Mouse (Mus musculus): ENCODE data around the gene B3gat1. TPM values are rescaled to one million over a fixed set of nuclear protein-coding genes. Genes with fewer than 3 reads are reported as not detected.

The B3gat1 gene
- polyA plus RNA-seq, 1 experiment from 2014 or later: 26.0 TPM

DNA sequence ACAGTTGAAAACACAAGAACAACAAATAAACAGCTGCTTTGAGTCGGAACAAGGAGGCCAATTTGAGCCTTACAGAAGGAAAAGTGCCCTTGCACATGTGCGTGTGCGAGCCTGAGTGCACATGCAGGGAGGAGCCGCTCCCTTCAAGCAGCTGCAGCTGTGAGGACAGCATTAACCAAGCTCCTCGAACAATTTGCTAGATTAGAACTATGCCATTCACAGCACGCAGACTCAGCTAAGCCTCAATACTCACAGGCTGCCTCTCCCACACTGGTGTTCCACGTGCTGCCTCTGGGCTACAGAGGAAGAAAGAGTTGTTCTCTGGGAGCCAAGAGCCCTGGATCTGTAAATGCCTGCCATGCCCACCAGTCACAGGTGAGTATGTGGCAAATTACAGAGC lies 11.8 kb upstream of the B3gat1 start:
- ATAC-seq (peak; percentile 87), DNase-seq (ENCODE audit: low spot score) (peak; percentile 75)
- Histone ChIP-seq H3K9ac (ENCODE audit: low read length) (no peak overlapping the region), H3K4me2 (ENCODE audit: low read length) (no peak overlapping the region), H3K36me3 (ENCODE audit: control insufficient read depth, insufficient read depth, low read length) (no peaks in the 10 kb centered on the region), H3K4me3 (ENCODE audit: low read depth, low read length) (no peak overlapping the region), H3K9me3 (replicated peaks; ENCODE audit: control insufficient read depth, low read length) (no peaks in the 10 kb centered on the region), H3K4me1 (ENCODE audit: control insufficient read depth, insufficient read depth, low read length) (no peaks in the 10 kb centered on the region), H3K27ac (ENCODE audit: low read depth, low read length) (no peak overlapping the region), H3K27me3 (replicated peaks; ENCODE audit: control insufficient read depth, insufficient read depth, low read length) (no peaks in the 10 kb centered on the region)
- WGBS: 41% methylated on average over 7 of the region's 7 CpGs

DNA sequence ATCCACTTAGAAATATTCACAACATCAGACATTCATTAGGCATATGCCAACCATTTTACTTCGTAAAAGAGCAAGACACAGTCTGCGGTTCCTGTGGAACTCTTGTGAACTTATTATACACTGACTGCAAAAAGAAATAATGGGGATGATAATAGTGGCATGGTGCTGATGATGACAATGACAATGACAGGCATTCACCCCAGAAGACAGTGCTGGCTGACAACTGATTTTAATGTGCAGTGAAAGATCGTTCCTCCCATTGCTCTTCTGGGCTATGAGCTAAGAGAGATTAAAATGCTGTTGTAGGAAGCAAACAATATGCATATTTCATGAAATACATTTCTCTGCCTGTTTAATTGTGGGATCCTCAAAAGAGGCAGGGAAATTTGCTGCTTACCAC lies 7.8 kb upstream of the B3gat1 start:
- no peak for ATAC-seq
- no peak overlapping the region for H3K4me2 ChIP-seq (ENCODE audit: low read length)
- H3K9me3 ChIP-seq (replicated peaks; ENCODE audit: control insufficient read depth, low read length): no peaks in the 10 kb centered on the region
- DNase-seq (ENCODE audit: low spot score): no peak
- no peak overlapping the region for H3K9ac ChIP-seq (ENCODE audit: low read length)
- WGBS: 83% methylated on average over 3 of the region's 3 CpGs
- no peak overlapping the region for H3K27ac ChIP-seq (ENCODE audit: low read depth, low read length)
- no peaks in the 10 kb centered on the region for H3K27me3 ChIP-seq (replicated peaks; ENCODE audit: control insufficient read depth, insufficient read depth, low read length)
- H3K4me1 ChIP-seq (ENCODE audit: control insufficient read depth, insufficient read depth, low read length): no peaks in the 10 kb centered on the region
- H3K4me3 ChIP-seq (ENCODE audit: low read depth, low read length): no peak overlapping the region
- no peaks in the 10 kb centered on the region for H3K36me3 ChIP-seq (ENCODE audit: control insufficient read depth, insufficient read depth, low read length)

DNA sequence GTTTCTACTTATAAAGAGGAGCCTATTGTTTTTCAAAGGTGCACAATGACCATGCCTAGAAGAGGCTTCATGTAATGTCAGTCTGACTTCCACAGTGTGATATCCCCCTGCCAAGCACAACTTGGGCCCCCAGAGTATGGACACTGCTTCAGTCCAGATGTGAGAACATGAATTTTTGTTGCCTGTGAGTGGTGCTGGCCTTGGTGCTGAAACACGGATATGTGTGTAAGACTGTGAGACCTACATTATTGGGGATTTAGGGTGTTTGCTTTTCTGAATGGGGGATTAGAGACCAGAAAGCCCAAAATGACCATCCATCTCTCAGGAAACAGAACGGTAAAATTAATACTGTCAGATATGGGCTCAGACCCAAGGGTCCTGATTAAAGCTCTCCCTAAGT lies 6.1 kb upstream of the B3gat1 start:
- H3K9ac ChIP-seq (ENCODE audit: low read length): no peak overlapping the region
- H3K9me3 ChIP-seq (replicated peaks; ENCODE audit: control insufficient read depth, low read length): no peaks in the 10 kb centered on the region
- H3K4me1 ChIP-seq (ENCODE audit: control insufficient read depth, insufficient read depth, low read length): no peaks in the 10 kb centered on the region
- no peak overlapping the region for H3K4me2 ChIP-seq (ENCODE audit: low read length)
- H3K36me3 ChIP-seq (ENCODE audit: control insufficient read depth, insufficient read depth, low read length): no peaks in the 10 kb centered on the region
- no peak for ATAC-seq
- no peak overlapping the region for H3K27ac ChIP-seq (ENCODE audit: low read depth, low read length)
- no peak overlapping the region for H3K4me3 ChIP-seq (ENCODE audit: low read depth, low read length)
- 73% methylated on average over 2 of the region's 2 CpGs for WGBS
- DNase-seq (ENCODE audit: low spot score): no peak
- H3K27me3 ChIP-seq (replicated peaks; ENCODE audit: control insufficient read depth, insufficient read depth, low read length): no peaks in the 10 kb centered on the region

DNA sequence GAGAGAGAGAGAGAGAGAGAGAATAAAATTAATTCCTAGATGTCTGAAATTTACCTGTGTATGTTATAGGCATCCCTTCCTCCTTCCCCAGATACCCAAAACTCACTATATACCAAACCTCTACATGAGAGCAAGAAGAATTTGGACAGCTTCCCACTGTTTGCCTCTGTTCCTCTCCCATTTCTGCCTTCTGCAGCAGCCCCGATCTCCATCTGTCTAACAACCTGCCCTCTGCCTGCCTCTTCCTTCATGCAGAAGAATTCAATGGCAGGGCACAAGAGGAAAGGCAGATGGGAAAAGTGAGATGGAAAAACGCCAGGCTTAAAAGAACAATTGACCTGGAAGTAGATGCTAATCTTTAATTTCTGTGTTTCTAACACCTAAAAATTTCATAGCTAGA lies 5.0 kb upstream of the B3gat1 start:
- DNase-seq (ENCODE audit: low spot score) (peak; percentile 58), ATAC-seq (no peak)
- 62% methylated on average over 2 of the region's 2 CpGs for WGBS
- Histone ChIP-seq H3K27me3 (replicated peaks; ENCODE audit: control insufficient read depth, insufficient read depth, low read length) (no peaks in the 10 kb centered on the region), H3K9ac (ENCODE audit: low read length) (no peak overlapping the region), H3K9me3 (replicated peaks; ENCODE audit: control insufficient read depth, low read length) (no peaks in the 10 kb centered on the region), H3K4me3 (ENCODE audit: low read depth, low read length) (no peak overlapping the region), H3K4me2 (ENCODE audit: low read length) (no peak overlapping the region), H3K27ac (ENCODE audit: low read depth, low read length) (no peak overlapping the region), H3K36me3 (ENCODE audit: control insufficient read depth, insufficient read depth, low read length) (no peaks in the 10 kb centered on the region), H3K4me1 (ENCODE audit: control insufficient read depth, insufficient read depth, low read length) (no peaks in the 10 kb centered on the region)

DNA sequence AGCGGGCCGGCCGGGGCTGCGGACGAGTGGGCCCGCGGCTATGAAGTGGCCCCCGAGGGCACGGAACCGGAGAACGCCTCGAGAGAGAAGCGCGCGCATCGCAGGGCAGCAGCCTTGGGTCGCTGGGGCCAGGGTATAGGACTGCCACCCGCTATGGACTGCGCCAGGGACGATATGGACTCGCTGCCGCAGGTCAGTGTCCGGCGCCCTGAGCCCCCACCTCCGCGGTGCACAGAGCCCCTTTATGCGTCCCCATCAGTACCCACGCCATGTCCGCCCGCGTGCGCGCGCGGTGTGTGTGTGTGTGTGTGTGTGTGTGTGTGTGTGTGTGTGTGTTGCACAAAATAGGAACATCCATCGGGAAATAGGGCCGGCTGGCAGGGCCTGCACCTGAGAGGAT lies 458 bp downstream of the B3gat1 start:
- no peaks in the 10 kb centered on the region; the same call in 1 of the 2 replicates for H3K36me3 ChIP-seq (ENCODE audit: control insufficient read depth, insufficient read depth, low read length)
- DNase-seq (ENCODE audit: low spot score) (peak; percentile 47), ATAC-seq (peak; percentile 43)
- peaks cover 25% of the 10 kb centered on the region for H3K4me1 ChIP-seq (ENCODE audit: control insufficient read depth, insufficient read depth, low read length)
- H3K9me3 ChIP-seq (replicated peaks; ENCODE audit: control insufficient read depth, low read length): no peaks in the 10 kb centered on the region
- 0% methylated on average over 34 of the region's 37 CpGs for WGBS
- H3K4me3 ChIP-seq (ENCODE audit: low read depth, low read length): peak overlapping the region; percentile 84
- peak overlapping the region; percentile 98 for H3K9ac ChIP-seq (ENCODE audit: low read length)
- H3K4me2 ChIP-seq (ENCODE audit: low read length): peak overlapping the region; percentile 83
- H3K27ac ChIP-seq (ENCODE audit: low read depth, low read length): peak overlapping the region; percentile 88
- H3K27me3 ChIP-seq (replicated peaks; ENCODE audit: control insufficient read depth, insufficient read depth, low read length): no peaks in the 10 kb centered on the region

DNA sequence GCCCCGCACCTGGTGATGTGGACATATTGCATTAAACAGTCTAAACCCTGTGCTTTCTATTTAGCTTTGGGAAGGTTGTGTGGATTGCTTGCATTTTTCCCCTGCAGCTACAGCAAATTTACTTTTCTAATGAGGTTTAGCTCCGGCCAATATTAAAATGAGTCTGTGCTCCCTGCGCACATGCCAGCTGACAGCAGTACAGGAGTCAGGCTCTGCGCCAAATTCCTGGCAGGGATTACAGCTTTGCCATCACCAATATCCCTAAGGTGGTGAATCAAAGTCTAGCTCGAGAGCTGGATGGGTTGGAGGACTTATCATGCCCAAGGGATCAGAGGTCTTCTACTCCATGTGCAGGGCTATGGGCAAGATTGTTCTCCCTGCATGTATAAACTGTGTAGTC lies 3.6 kb downstream of the B3gat1 start:
- Histone ChIP-seq H3K9ac (ENCODE audit: low read length) (no peak overlapping the region), H3K4me3 (ENCODE audit: low read depth, low read length) (no peak overlapping the region), H3K27me3 (replicated peaks; ENCODE audit: control insufficient read depth, insufficient read depth, low read length) (no peaks in the 10 kb centered on the region), H3K36me3 (ENCODE audit: control insufficient read depth, insufficient read depth, low read length) (no peaks in the 10 kb centered on the region; the same call in 1 of the 2 replicates), H3K27ac (ENCODE audit: low read depth, low read length) (no peak overlapping the region), H3K4me2 (ENCODE audit: low read length) (peak overlapping the region; percentile 23; the same call in 1 of the 2 replicates), H3K4me1 (ENCODE audit: control insufficient read depth, insufficient read depth, low read length) (peaks cover 25% of the 10 kb centered on the region), H3K9me3 (replicated peaks; ENCODE audit: control insufficient read depth, low read length) (no peaks in the 10 kb centered on the region)
- ATAC-seq: no peak
- DNase-seq (ENCODE audit: low spot score): peak; percentile 70
- WGBS: 37% methylated on average over 5 of the region's 5 CpGs

DNA sequence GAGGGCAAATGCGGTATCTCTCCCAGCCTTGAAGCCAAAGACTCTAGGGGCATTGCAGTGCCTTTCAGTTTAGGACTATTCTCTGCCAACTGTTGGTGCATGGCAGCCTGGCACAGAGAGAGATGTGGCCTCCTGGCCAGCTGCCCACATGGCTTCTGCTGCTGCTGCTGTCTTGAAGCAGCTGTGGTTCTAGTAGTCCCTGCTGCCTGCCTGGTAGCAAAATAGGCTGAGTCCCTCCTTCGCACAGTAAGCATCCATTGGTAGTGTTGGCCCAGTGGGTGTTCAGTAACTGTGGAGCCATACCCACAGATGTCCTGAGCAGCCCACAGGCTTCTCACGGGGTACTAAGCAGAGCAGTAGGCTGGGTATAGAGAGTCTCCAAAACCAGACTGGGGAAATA lies 9.3 kb downstream of the B3gat1 start:
- Histone ChIP-seq H3K27me3 (replicated peaks; ENCODE audit: control insufficient read depth, insufficient read depth, low read length) (no peaks in the 10 kb centered on the region), H3K9ac (ENCODE audit: low read length) (no peak overlapping the region), H3K9me3 (replicated peaks; ENCODE audit: control insufficient read depth, low read length) (no peaks in the 10 kb centered on the region), H3K36me3 (ENCODE audit: control insufficient read depth, insufficient read depth, low read length) (no peaks in the 10 kb centered on the region; the same call in 1 of the 2 replicates), H3K4me3 (ENCODE audit: low read depth, low read length) (no peak overlapping the region), H3K27ac (ENCODE audit: low read depth, low read length) (no peak overlapping the region), H3K4me1 (ENCODE audit: control insufficient read depth, insufficient read depth, low read length) (no peaks in the 10 kb centered on the region; the same call in 1 of the 2 replicates), H3K4me2 (ENCODE audit: low read length) (no peak overlapping the region)
- ATAC-seq: no peak
- WGBS: 90% methylated on average over 3 of the region's 3 CpGs
- peak; percentile 22 for DNase-seq (ENCODE audit: low spot score)

DNA sequence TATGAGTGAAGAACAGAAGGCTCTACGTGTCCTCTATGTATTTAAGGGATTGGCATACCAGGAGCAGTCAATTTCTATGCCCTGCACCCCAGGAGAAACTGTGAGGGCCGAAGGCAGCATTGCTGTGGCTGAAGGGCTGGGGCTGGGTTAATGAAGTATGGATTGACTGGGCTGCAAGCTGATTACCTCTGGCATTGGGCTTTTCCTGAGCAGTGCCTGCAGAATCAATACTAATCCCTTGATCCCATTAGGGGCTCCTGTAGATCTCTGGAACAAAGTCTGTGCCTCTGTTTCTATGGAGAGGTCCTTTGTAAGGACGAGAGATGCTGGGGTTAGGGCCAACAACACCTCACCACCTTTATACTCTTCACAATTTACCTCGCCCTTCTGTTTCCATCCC lies 13.6 kb downstream of the B3gat1 start:
- DNase-seq (ENCODE audit: low spot score) (no peak), ATAC-seq (no peak)
- no peaks in the 10 kb centered on the region for H3K4me1 ChIP-seq (ENCODE audit: control insufficient read depth, insufficient read depth, low read length)
- no peak overlapping the region for H3K4me2 ChIP-seq (ENCODE audit: low read length)
- 3% methylated on average over 4 of the region's 4 CpGs for WGBS
- peaks cover under 1% of the 10 kb centered on the region; the same call in 1 of the 2 replicates for H3K36me3 ChIP-seq (ENCODE audit: control insufficient read depth, insufficient read depth, low read length)
- H3K27me3 ChIP-seq (replicated peaks; ENCODE audit: control insufficient read depth, insufficient read depth, low read length): no peaks in the 10 kb centered on the region
- no peak overlapping the region for H3K27ac ChIP-seq (ENCODE audit: low read depth, low read length)
- no peak overlapping the region for H3K9ac ChIP-seq (ENCODE audit: low read length)
- H3K9me3 ChIP-seq (replicated peaks; ENCODE audit: control insufficient read depth, low read length): no peaks in the 10 kb centered on the region
- H3K4me3 ChIP-seq (ENCODE audit: low read depth, low read length): no peak overlapping the region

DNA sequence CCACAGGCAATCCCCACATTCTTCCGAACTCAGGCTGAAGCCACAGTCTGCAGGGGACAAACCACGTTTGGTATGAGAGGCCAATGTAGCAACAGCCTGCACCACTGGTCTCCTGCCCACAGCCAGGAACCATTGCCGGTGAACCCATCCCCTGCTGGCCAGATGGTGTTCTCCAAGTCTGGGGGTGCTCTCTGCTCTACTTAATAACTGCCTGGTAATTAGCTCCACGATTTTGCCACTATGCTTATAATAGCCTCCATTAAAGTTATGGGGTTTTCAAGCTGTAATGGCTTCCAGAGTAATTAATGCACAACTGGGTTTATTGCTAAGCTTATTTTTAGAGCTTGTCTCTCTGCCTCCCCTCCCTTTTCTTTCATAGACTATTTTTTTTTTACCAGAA lies 15.4 kb downstream of the B3gat1 start:
- ATAC-seq (no peak), DNase-seq (ENCODE audit: low spot score) (no peak)
- no peak overlapping the region for H3K27ac ChIP-seq (ENCODE audit: low read depth, low read length)
- H3K4me1 ChIP-seq (ENCODE audit: control insufficient read depth, insufficient read depth, low read length): no peaks in the 10 kb centered on the region
- H3K27me3 ChIP-seq (replicated peaks; ENCODE audit: control insufficient read depth, insufficient read depth, low read length): no peaks in the 10 kb centered on the region
- no peak overlapping the region for H3K4me2 ChIP-seq (ENCODE audit: low read length)
- H3K9me3 ChIP-seq (replicated peaks; ENCODE audit: control insufficient read depth, low read length): no peaks in the 10 kb centered on the region
- peaks cover 8% of the 10 kb centered on the region; the same call in 1 of the 2 replicates for H3K36me3 ChIP-seq (ENCODE audit: control insufficient read depth, insufficient read depth, low read length)
- no peak overlapping the region for H3K4me3 ChIP-seq (ENCODE audit: low read depth, low read length)
- 72% methylated on average over 4 of the region's 4 CpGs for WGBS
- H3K9ac ChIP-seq (ENCODE audit: low read length): no peak overlapping the region

All from forebrain, embryonic 14.5 days (tissue).